Mouse (Mus musculus): Measurements from ENCODE around the gene Cse1l.
A peak's percentile ranks its signal among the peaks of the same experiment; 100 is the strongest.

Cse1l gene

DNA sequence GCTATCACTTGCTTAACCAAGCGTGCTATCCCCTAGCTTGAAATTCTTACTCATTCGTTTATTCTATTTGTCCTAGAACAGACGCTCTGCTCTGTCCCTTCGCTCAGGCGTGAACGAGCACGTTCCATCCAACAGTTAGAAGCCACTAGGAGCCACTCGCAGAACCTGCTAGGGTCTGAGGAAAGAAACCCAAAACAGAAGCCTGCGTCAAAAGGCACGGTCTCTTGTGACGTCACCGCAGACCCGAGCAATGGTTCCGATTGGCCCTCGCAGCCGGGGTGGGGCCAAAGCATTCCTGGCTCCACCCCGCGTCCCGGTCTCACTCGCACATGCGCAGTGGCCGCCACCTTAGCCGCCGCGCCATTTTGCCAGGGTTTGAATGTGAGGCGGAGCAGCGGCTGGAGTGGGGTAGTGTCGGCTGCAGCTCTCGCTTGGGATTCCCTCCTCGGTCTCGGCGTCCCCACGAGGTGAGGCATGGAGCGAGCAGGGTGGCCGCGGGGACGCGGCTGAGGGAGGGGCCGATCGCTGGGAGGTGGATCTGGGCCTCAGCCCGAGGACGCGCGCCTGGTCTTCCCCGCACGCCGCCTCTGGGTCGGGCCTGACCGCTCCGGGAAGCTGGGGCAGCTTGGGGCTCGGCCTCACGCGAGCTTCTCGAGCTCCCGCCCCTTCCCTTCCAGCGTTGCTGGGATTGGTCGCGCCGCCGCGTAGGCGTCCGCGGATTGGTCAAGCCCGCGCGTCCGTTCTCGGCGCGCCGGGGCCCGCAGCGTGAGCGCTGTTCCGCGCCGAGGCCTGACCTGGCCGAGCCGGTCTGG, at the start of gene Cse1l:
Gene Cse1l (plus strand): TSS at position 330 of the 812 bp plus-strand sequence.
- peak; percentile 98 for DNase-seq (ENCODE audit: low spot score in 2 of 2)

GRCm38 (mm10) chr2:166856366-166856765, 49.5 kb upstream of the Cse1l start:
- no peak for DNase-seq (ENCODE audit: low spot score in 2 of 2)

DNA sequence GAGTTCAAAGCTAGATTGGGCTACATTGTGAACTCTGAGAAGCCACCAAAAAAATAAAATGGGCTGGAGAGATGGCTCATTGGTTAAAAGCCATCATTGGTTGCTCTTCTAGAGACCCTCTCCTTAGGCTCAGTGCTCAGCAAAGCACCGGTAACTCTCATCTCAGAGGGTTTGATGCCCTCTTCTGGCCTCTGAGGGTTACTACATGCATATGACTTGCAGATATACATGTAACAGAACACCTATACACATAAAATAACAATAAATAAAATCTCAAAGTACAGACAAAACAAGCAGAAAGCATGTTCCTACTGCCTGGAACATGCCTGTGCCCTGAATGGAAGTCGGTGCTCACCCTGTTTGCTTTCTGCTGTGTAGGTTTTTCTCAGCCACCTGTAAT, 48.7 kb upstream of the Cse1l start:
- no peak for DNase-seq (ENCODE audit: low spot score in 2 of 2)

DNA sequence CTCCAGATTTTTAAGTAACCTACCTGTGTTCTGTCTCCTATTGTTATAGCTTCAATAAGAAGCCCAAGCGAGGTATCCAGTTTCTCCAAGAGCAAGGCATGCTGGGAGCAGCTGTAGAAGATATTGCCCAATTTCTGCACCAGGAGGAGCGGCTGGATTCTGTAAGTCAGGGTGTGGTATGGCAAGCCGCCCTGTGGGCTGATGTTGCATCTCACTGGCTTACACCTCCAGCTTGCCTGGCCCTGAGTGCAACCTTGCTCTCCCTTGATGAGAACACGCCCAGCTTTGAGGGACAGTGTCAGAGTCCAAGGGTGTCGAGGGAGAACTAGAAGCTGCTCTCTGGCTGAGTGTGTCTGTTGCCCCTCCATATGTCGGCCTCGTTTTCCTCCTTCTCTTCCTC, 46.6 kb upstream of the Cse1l start:
- DNase-seq (ENCODE audit: low spot score in 2 of 2): no peak

- no peak for DNase-seq (ENCODE audit: low spot score in 2 of 2)
These were observed 43.3 kb upstream of the Cse1l start for GRCm38 (mm10) chr2:166862505-166862904.

- no peak for DNase-seq (ENCODE audit: low spot score in 2 of 2)
These were observed 40.4 kb upstream of the Cse1l start for GRCm38 (mm10) chr2:166865476-166865875.

- DNase-seq (ENCODE audit: low spot score in 2 of 2): no peak
These were observed 35.5 kb upstream of the Cse1l start for GRCm38 (mm10) chr2:166870271-166870865.

DNA sequence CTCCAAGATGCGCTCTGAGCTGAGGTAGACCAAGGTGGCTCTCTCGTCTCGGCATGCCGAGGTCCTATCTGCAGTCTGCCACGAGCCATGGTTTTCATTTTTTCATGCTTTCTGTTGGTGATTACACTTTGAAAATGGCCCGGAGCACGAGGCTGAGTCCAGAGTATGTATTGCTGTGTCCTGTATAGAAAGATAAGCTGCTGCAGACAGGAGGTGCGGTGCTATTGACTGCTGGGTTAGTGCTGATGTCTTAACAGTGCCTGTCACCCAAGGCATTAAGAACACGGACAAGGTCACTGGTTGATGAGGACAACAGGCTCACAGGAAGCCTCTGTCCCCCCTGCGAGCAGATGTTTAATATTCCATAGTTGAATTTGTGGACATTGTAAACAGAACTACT, 34.9 kb upstream of the Cse1l start:
- DNase-seq (ENCODE audit: low spot score in 2 of 2): no peak

GRCm38 (mm10) chr2:166874675-166875280, 31.1 kb upstream of the Cse1l start:
- DNase-seq (ENCODE audit: low spot score in 2 of 2): no peak

GRCm38 (mm10) chr2:166875561-166875960, 30.3 kb upstream of the Cse1l start:
- no peak for DNase-seq (ENCODE audit: low spot score in 2 of 2)

- DNase-seq (ENCODE audit: low spot score in 2 of 2): no peak
These were observed 29.5 kb upstream of the Cse1l start for GRCm38 (mm10) chr2:166876331-166876730.

- no peak for DNase-seq (ENCODE audit: low spot score in 2 of 2)
These were observed 20.8 kb upstream of the Cse1l start for GRCm38 (mm10) chr2:166885066-166885465.

DNA sequence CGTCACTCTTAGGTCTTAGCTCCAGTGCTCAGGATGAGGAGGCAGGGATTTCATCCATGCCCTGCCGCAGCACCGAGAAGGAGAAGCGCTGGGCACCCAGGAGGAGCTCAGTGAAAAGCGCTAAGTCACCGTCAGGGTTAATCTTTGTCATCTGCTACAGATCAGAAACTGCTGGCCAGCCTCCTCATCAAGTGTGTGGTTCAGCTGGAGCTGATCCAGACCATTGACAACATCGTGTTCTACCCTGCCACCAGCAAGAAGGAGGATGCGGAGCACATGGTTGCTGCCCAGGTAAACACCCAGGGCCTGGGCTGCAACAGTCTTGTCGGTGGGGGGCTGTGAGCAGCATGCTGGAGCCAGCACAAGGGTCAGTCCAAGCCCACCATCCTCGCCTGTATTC, 20.2 kb upstream of the Cse1l start:
- no peak for DNase-seq (ENCODE audit: low spot score in 2 of 2)

- DNase-seq (ENCODE audit: low spot score in 2 of 2): no peak
These were observed 19.6 kb upstream of the Cse1l start for GRCm38 (mm10) chr2:166886231-166886630.

DNA sequence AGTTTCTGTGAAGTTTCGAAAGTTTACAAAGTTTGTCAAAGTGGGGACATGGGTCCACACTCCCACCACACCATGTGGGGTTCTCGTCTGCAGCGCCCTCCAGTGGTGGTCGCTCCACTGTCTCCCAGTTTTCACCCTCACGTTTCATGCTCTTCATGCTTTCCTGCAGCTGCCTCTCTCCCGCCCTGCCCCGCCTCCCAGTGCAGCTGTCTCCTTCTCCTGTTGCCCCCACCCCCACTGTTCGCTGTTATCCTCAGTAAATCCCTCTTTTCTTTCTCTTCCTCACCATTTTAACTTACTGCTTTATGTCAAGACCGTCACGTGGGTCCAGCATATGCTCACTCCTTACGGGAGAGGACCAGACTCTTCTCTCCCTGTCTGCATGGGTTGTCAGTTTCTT, 18.0 kb upstream of the Cse1l start:
- no peak for DNase-seq (ENCODE audit: low spot score in 2 of 2)

GRCm38 (mm10) chr2:166891366-166891880, 14.4 kb upstream of the Cse1l start:
- no peak for DNase-seq (ENCODE audit: low spot score in 2 of 2)

DNA sequence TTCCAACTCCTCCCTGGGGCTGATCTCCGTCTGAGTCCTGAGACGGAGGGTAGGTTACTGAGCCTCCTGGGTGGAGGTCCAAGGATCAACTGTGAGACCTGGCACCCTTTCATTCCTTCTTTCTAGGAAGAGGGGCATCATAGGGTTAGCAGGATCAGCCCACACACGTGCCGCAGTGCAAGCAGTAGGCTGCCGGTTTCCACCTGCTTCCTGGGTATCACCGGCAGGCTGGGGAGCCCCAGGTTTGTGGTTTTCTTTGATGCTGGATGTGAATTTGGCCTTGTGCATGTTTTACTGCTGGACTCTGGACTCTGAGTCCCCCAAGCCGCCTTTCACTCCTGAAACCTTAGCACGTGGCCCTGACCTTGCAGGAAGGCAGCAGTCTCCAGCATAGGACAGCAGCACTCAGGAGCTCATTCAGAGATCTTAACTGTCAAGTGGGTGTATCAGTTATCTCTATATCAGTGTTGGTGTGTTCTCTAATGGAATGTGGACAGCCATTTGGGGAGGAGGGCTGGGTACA, 13.6 kb upstream of the Cse1l start:
- no peak for DNase-seq (ENCODE audit: low spot score in 2 of 2)

GRCm38 (mm10) chr2:166893036-166893435, 12.8 kb upstream of the Cse1l start:
- DNase-seq (ENCODE audit: low spot score in 2 of 2): no peak

GRCm38 (mm10) chr2:166896368-166896767, 9.5 kb upstream of the Cse1l start:
- peak in 1 of 2 experiments; percentile 24 for DNase-seq (ENCODE audit: low spot score in 2 of 2)

GRCm38 (mm10) chr2:166896974-166897373, 8.9 kb upstream of the Cse1l start:
- peak in 1 of 2 experiments; percentile 24 for DNase-seq (ENCODE audit: low spot score in 2 of 2)

DNA sequence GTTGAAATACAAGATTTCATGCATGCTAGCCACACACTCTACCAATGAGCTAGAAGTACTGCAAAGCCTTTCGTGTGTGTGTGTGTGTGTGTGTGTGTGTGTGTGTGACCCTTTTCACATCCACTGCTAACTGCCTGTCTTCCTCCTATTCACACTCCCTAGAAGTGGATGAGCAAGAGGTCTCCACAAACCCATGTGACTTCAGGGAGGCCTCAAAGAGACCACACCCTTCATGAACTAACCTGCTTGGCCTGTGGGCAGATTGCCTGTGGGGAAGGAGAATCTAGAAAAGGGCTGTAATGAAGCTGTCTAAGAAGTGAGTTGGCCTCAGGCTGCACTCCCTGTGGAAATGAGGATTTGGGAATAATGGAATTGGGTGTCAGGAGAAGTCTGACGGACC, 6.7 kb upstream of the Cse1l start:
- no peak for DNase-seq (ENCODE audit: low spot score in 2 of 2)

DNA sequence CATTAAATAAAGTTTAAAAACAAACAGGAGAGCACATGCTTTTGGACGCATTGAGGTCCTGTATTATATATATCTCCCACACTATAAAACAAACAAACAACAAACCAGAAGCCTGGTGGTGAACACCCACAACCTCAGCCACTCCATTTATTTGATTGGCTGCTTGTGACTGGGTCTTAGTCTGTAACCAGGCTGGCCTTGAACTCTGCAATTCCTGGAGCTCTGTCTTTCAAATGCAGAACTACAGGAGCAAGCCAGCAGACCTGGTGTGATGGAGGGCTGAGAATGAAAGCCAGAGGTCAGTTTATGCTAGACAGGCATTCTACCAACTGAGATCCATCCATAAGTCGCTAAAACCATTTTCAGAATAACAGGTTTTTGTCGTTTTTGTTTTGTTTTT, 6.1 kb upstream of the Cse1l start:
- DNase-seq (ENCODE audit: low spot score in 2 of 2): no peak
